Mouse (Mus musculus): ENCODE measurements around the gene Boll. TPM values are rescaled to one million over a fixed set of nuclear protein-coding genes. Genes with fewer than 3 reads are reported as not detected.

The Boll gene
- polyA plus RNA-seq, 1 experiment = not detected

- no peak for TF ChIP-seq MAX (IDR thresholded peaks at IDR 0.05)
- no peak for TF ChIP-seq MYOG (IDR thresholded peaks at IDR 0.05; ENCODE audit: control insufficient read depth, extremely low read depth, insufficient read length)
- TF ChIP-seq CEBPB (IDR thresholded peaks at IDR 0.05; ENCODE audit: low read depth) = no peak
- TF ChIP-seq MYOD1 (IDR thresholded peaks at IDR 0.05; ENCODE audit: control insufficient read depth, insufficient read length, low read depth) = no peak
- no peak for TF ChIP-seq CTCF (IDR thresholded peaks at IDR 0.05; ENCODE audit: control insufficient read depth, insufficient read depth, insufficient read length)
- TF ChIP-seq USF1 (IDR thresholded peaks at IDR 0.05; ENCODE audit: low read depth) = no peak
- no peak for TF ChIP-seq FOSL1 (IDR thresholded peaks at IDR 0.05; ENCODE audit: insufficient read depth, low read length, poor library complexity, severe bottlenecking)
- Histone ChIP-seq H3K4me3 (ENCODE audit: insufficient read depth, poor library complexity, severe bottlenecking) (no peak overlapping the region), H3K27me3 (ENCODE audit: control insufficient read depth, insufficient read depth, insufficient read length) (no peaks in the 10 kb centered on the region), H3K36me3 (ENCODE audit: control insufficient read depth, insufficient read depth) (peaks cover 8% of the 10 kb centered on the region), H3K79me2 (ENCODE audit: control insufficient read depth, insufficient read depth) (no peaks in the 10 kb centered on the region), H3ac (ENCODE audit: control insufficient read depth, insufficient read length, low read depth) (no peak overlapping the region), H3K79me3 (ENCODE audit: low read depth) (no peaks in the 10 kb centered on the region)
These were observed 150.5 kb downstream of the Boll start for GRCm38 (mm10) chr1:55212771-55213170.

- Histone ChIP-seq H3K79me2 (ENCODE audit: control insufficient read depth, insufficient read depth) (no peaks in the 10 kb centered on the region), H3ac (ENCODE audit: control insufficient read depth, insufficient read length, low read depth) (no peak overlapping the region), H3K36me3 (ENCODE audit: control insufficient read depth, insufficient read depth) (peaks cover 8% of the 10 kb centered on the region), H3K4me3 (ENCODE audit: insufficient read depth, poor library complexity, severe bottlenecking) (no peak overlapping the region), H3K79me3 (ENCODE audit: low read depth) (no peaks in the 10 kb centered on the region), H3K27me3 (ENCODE audit: control insufficient read depth, insufficient read depth, insufficient read length) (no peaks in the 10 kb centered on the region)
- TF ChIP-seq CTCF (IDR thresholded peaks at IDR 0.05; ENCODE audit: control insufficient read depth, insufficient read depth, insufficient read length) (no peak), MYOD1 (IDR thresholded peaks at IDR 0.05; ENCODE audit: control insufficient read depth, insufficient read length, low read depth) (no peak), FOSL1 (IDR thresholded peaks at IDR 0.05; ENCODE audit: insufficient read depth, low read length, poor library complexity, severe bottlenecking) (no peak), MYOG (IDR thresholded peaks at IDR 0.05; ENCODE audit: control insufficient read depth, extremely low read depth, insufficient read length) (no peak), USF1 (IDR thresholded peaks at IDR 0.05; ENCODE audit: low read depth) (no peak), MAX (IDR thresholded peaks at IDR 0.05) (no peak), CEBPB (IDR thresholded peaks at IDR 0.05; ENCODE audit: low read depth) (no peak)
These were observed 152.2 kb downstream of the Boll start for GRCm38 (mm10) chr1:55211081-55211480.

GRCm38 (mm10) chr1:55210202-55210965 lies 152.9 kb downstream of the Boll start:
- H3K79me3 ChIP-seq (ENCODE audit: low read depth) = no peaks in the 10 kb centered on the region
- no peaks in the 10 kb centered on the region for H3K27me3 ChIP-seq (ENCODE audit: control insufficient read depth, insufficient read depth, insufficient read length)
- no peak overlapping the region for H3ac ChIP-seq (ENCODE audit: control insufficient read depth, insufficient read length, low read depth)
- H3K36me3 ChIP-seq (ENCODE audit: control insufficient read depth, insufficient read depth) = peaks cover 8% of the 10 kb centered on the region
- H3K4me3 ChIP-seq (ENCODE audit: insufficient read depth, poor library complexity, severe bottlenecking) = no peak overlapping the region
- TF ChIP-seq FOSL1 (IDR thresholded peaks at IDR 0.05; ENCODE audit: insufficient read depth, low read length, poor library complexity, severe bottlenecking) (no peak), MAX (IDR thresholded peaks at IDR 0.05) (no peak), CTCF (IDR thresholded peaks at IDR 0.05; ENCODE audit: control insufficient read depth, insufficient read depth, insufficient read length) (no peak), MYOG (IDR thresholded peaks at IDR 0.05; ENCODE audit: control insufficient read depth, extremely low read depth, insufficient read length) (no peak), MYOD1 (IDR thresholded peaks at IDR 0.05; ENCODE audit: control insufficient read depth, insufficient read length, low read depth) (no peak), CEBPB (IDR thresholded peaks at IDR 0.05; ENCODE audit: low read depth) (no peak), USF1 (IDR thresholded peaks at IDR 0.05; ENCODE audit: low read depth) (no peak)
- H3K79me2 ChIP-seq (ENCODE audit: control insufficient read depth, insufficient read depth) = no peaks in the 10 kb centered on the region

GRCm38 (mm10) chr1:55208500-55209140 lies 154.6 kb downstream of the Boll start:
- H3K79me3 ChIP-seq (ENCODE audit: low read depth) = no peaks in the 10 kb centered on the region
- no peak overlapping the region for H3ac ChIP-seq (ENCODE audit: control insufficient read depth, insufficient read length, low read depth)
- H3K36me3 ChIP-seq (ENCODE audit: control insufficient read depth, insufficient read depth) = peaks cover 8% of the 10 kb centered on the region
- H3K4me3 ChIP-seq (ENCODE audit: insufficient read depth, poor library complexity, severe bottlenecking) = no peak overlapping the region
- no peaks in the 10 kb centered on the region for H3K79me2 ChIP-seq (ENCODE audit: control insufficient read depth, insufficient read depth)
- TF ChIP-seq MAX (IDR thresholded peaks at IDR 0.05) (no peak), MYOG (IDR thresholded peaks at IDR 0.05; ENCODE audit: control insufficient read depth, extremely low read depth, insufficient read length) (no peak), MYOD1 (IDR thresholded peaks at IDR 0.05; ENCODE audit: control insufficient read depth, insufficient read length, low read depth) (no peak), USF1 (IDR thresholded peaks at IDR 0.05; ENCODE audit: low read depth) (no peak), FOSL1 (IDR thresholded peaks at IDR 0.05; ENCODE audit: insufficient read depth, low read length, poor library complexity, severe bottlenecking) (no peak), CEBPB (IDR thresholded peaks at IDR 0.05; ENCODE audit: low read depth) (no peak), CTCF (IDR thresholded peaks at IDR 0.05; ENCODE audit: control insufficient read depth, insufficient read depth, insufficient read length) (no peak)
- H3K27me3 ChIP-seq (ENCODE audit: control insufficient read depth, insufficient read depth, insufficient read length) = no peaks in the 10 kb centered on the region

GRCm38 (mm10) chr1:55207561-55207960 lies 155.7 kb downstream of the Boll start:
- Histone ChIP-seq H3K79me3 (ENCODE audit: low read depth) (no peaks in the 10 kb centered on the region), H3K36me3 (ENCODE audit: control insufficient read depth, insufficient read depth) (peaks cover 8% of the 10 kb centered on the region), H3K4me3 (ENCODE audit: insufficient read depth, poor library complexity, severe bottlenecking) (no peak overlapping the region), H3K27me3 (ENCODE audit: control insufficient read depth, insufficient read depth, insufficient read length) (no peaks in the 10 kb centered on the region), H3ac (ENCODE audit: control insufficient read depth, insufficient read length, low read depth) (no peak overlapping the region), H3K79me2 (ENCODE audit: control insufficient read depth, insufficient read depth) (no peaks in the 10 kb centered on the region)
- TF ChIP-seq MYOD1 (IDR thresholded peaks at IDR 0.05; ENCODE audit: control insufficient read depth, insufficient read length, low read depth) (no peak), MAX (IDR thresholded peaks at IDR 0.05) (no peak), CEBPB (IDR thresholded peaks at IDR 0.05; ENCODE audit: low read depth) (no peak), CTCF (IDR thresholded peaks at IDR 0.05; ENCODE audit: control insufficient read depth, insufficient read depth, insufficient read length) (no peak), USF1 (IDR thresholded peaks at IDR 0.05; ENCODE audit: low read depth) (no peak), MYOG (IDR thresholded peaks at IDR 0.05; ENCODE audit: control insufficient read depth, extremely low read depth, insufficient read length) (no peak), FOSL1 (IDR thresholded peaks at IDR 0.05; ENCODE audit: insufficient read depth, low read length, poor library complexity, severe bottlenecking) (no peak)
